Mouse (Mus musculus): ENCODE measurements at regions not wholly inside any gene's neighbourhood (a gene's known extent, or its start where the extent isn't known, plus 50 kb on each side); places are given as distances from the start of the nearest gene placed in this dataset.

GRCm38 (mm10) chr19:32888616-32889305 is 131.5 kb downstream of the Pten start:
- TF ChIP-seq GATA1 (IDR thresholded peaks at IDR 0.05; ENCODE audit: low read length) (no peak), TAL1 (IDR thresholded peaks at IDR 0.05; ENCODE audit: low read length) (no peak)
